Mouse (Mus musculus) stomach, embryonic 16.5 days (tissue): Measurements from ENCODE around the gene Nfix. TPM values are rescaled to one million over a fixed set of nuclear protein-coding genes. Genes with fewer than 3 reads are reported as not detected.
A peak's percentile ranks its signal among the peaks of the same experiment; 100 is the strongest.

Source experiments
- ATAC-seq: fragments of 200-750 bp; cut with Nextera tagmentation; 2 replicates; pipeline ENCODE4 v1.8.0; 2017; ENCODE audit warnings: moderate number of reproducible peaks, moderate TSS enrichment; ENCODE audit not compliant: insufficient read depth, low FRiP score
- H3K27ac ChIP-seq: fragments of 300-500 bp; sonication (generic); 2 replicates; pipeline ENCODE4 v1.5.1; 2014; ENCODE audit warnings: low read length
- H3K27me3 ChIP-seq: fragments of 300-500 bp; sonication (generic); 2 replicates; pipeline ENCODE4 v1.6.1; 2014; ENCODE audit warnings: low read length, control low read depth, mixed read lengths; ENCODE audit not compliant: control insufficient read depth, insufficient read depth
- H3K36me3 ChIP-seq: fragments of 300-500 bp; sonication (generic); 2 replicates; pipeline ENCODE4 v1.6.1; 2014; ENCODE audit warnings: low read length; ENCODE audit not compliant: control insufficient read depth, insufficient read depth
- H3K4me1 ChIP-seq: fragments of 300-500 bp; sonication (generic); 2 replicates; pipeline ENCODE4 v1.6.1; 2014; ENCODE audit warnings: low read length, control low read depth, mixed read lengths; ENCODE audit not compliant: control insufficient read depth, insufficient read depth
- H3K4me2 ChIP-seq: fragments of 300-500 bp; sonication (generic); 2 replicates; pipeline ENCODE4 v1.6.1; 2014; ENCODE audit warnings: low read depth, low read length, mixed read lengths
- H3K4me3 ChIP-seq: fragments of 300-500 bp; sonication (generic); replicated peaks from 2 replicates; pipeline ENCODE4 v1.5.1; 2014; ENCODE audit warnings: mild to moderate bottlenecking, low read length
- H3K9ac ChIP-seq: fragments of 300-500 bp; sonication (generic); 2 replicates; pipeline ENCODE4 v1.6.1; 2014; ENCODE audit warnings: low read length
- H3K9me3 ChIP-seq: fragments of 300-500 bp; sonication (generic); replicated peaks from 2 replicates; pipeline ENCODE4 v1.6.1; 2016; ENCODE audit warnings: low read length, control low read depth; ENCODE audit not compliant: control insufficient read depth
- WGBS: fragments of 180-500 bp; shearing (Covaris S2); extraction: QIAGEN DNeasy Blood & Tissue Kit; methylation state at CpG from one replicate; pipeline ENCODE4 v1.1.7; 2014; 5-methylcytosine and 5-hydroxymethylcytosine counted together
- polyA plus RNA-seq: library from polyadenylated mRNA; unstranded; fragments of >200 nt; fragmentation: Nextera tagmentation; extraction: Ambion mirVana; gene quantifications from 2 replicates; pipeline ENCODE4 v1.2.1, GENCODE M21; 2015

The Nfix gene
- polyA plus RNA-seq, 1 experiment from 2014 or later: 37.8 TPM

- Histone ChIP-seq H3K4me3 (no peak overlapping the region), H3K27me3 (no peaks in the 10 kb centered on the region; the same call in 1 of the 2 replicates), H3K9ac (no peak overlapping the region), H3K27ac (no peak overlapping the region), H3K4me2 (no peak overlapping the region), H3K4me1 (peaks cover 35% of the 10 kb centered on the region), H3K9me3 (no peaks in the 10 kb centered on the region), H3K36me3 (no peaks in the 10 kb centered on the region)
- no peak for ATAC-seq
- 37% methylated on average over 27 of the region's 27 CpGs for WGBS
Observed at GRCm38 (mm10) chr8:84715893-84716468, 84.2 kb downstream of the Nfix start.

- 74% methylated on average over 4 of the region's 4 CpGs for WGBS
- H3K9me3 ChIP-seq: no peaks in the 10 kb centered on the region
- H3K4me2 ChIP-seq: no peak overlapping the region
- no peak for ATAC-seq
- peak overlapping the region; percentile 95 for H3K27ac ChIP-seq
- no peaks in the 10 kb centered on the region; the same call in 1 of the 2 replicates for H3K27me3 ChIP-seq
- H3K36me3 ChIP-seq: no peaks in the 10 kb centered on the region
- H3K4me3 ChIP-seq: no peak overlapping the region
- peak overlapping the region; percentile 43 for H3K9ac ChIP-seq
- H3K4me1 ChIP-seq: peaks cover 40% of the 10 kb centered on the region
Observed at GRCm38 (mm10) chr8:84714161-84714560, 86.0 kb downstream of the Nfix start.

GRCm38 (mm10) chr8:84713381-84713780 lies 86.8 kb downstream of the Nfix start:
- peak overlapping the region; percentile 43 for H3K9ac ChIP-seq
- 61% methylated on average over 4 of the region's 4 CpGs for WGBS
- H3K27ac ChIP-seq: peak overlapping the region; percentile 95

GRCm38 (mm10) chr8:84712759-84713120 lies 87.4 kb downstream of the Nfix start:
- Histone ChIP-seq H3K36me3 (no peaks in the 10 kb centered on the region), H3K27ac (peak overlapping the region; percentile 95), H3K4me3 (no peak overlapping the region), H3K9ac (peak overlapping the region; percentile 43), H3K27me3 (peaks cover 7% of the 10 kb centered on the region), H3K4me2 (peak overlapping the region; percentile 11; the same call in 1 of the 2 replicates), H3K9me3 (no peaks in the 10 kb centered on the region), H3K4me1 (peaks cover 54% of the 10 kb centered on the region)
- 17% methylated on average over 3 of the region's 3 CpGs for WGBS
- ATAC-seq: peak; percentile 45

More at GRCm38 (mm10) chr8:84713381-84713780, 86.8 kb downstream of the Nfix start:
- no peak overlapping the region for H3K4me2 ChIP-seq
- no peak overlapping the region for H3K4me3 ChIP-seq
- H3K36me3 ChIP-seq: no peaks in the 10 kb centered on the region
- peaks cover under 1% of the 10 kb centered on the region; the same call in 1 of the 2 replicates for H3K27me3 ChIP-seq
- no peak for ATAC-seq
- no peaks in the 10 kb centered on the region for H3K9me3 ChIP-seq
- peaks cover 47% of the 10 kb centered on the region for H3K4me1 ChIP-seq

GRCm38 (mm10) chr8:84711933-84712758 lies 88.0 kb downstream of the Nfix start:
- no peak overlapping the region for H3K4me3 ChIP-seq
- no peaks in the 10 kb centered on the region for H3K36me3 ChIP-seq
- H3K27me3 ChIP-seq: peaks cover 12% of the 10 kb centered on the region
- peak; percentile 81 for ATAC-seq
- H3K27ac ChIP-seq: peak overlapping the region; percentile 95
- no peaks in the 10 kb centered on the region for H3K9me3 ChIP-seq
- peak overlapping the region; percentile 62 for H3K9ac ChIP-seq
- WGBS: 22% methylated on average over 11 of the region's 11 CpGs
- H3K4me2 ChIP-seq: peak overlapping the region; percentile 11
- H3K4me1 ChIP-seq: peaks cover 60% of the 10 kb centered on the region

GRCm38 (mm10) chr8:84711312-84711711 lies 88.8 kb downstream of the Nfix start:
- Histone ChIP-seq H3K36me3 (no peaks in the 10 kb centered on the region), H3K27me3 (peaks cover 20% of the 10 kb centered on the region), H3K4me2 (no peak overlapping the region), H3K9me3 (no peaks in the 10 kb centered on the region), H3K27ac (peak overlapping the region; percentile 95), H3K4me3 (no peak overlapping the region), H3K4me1 (peaks cover 66% of the 10 kb centered on the region), H3K9ac (peak overlapping the region; percentile 36; the same call in 1 of the 2 replicates)
- no peak for ATAC-seq
- 50% methylated on average over 3 of the region's 3 CpGs for WGBS

GRCm38 (mm10) chr8:84709931-84710330 lies 90.2 kb downstream of the Nfix start:
- H3K4me3 ChIP-seq: no peak overlapping the region
- ATAC-seq: no peak
- H3K4me2 ChIP-seq: no peak overlapping the region
- H3K9ac ChIP-seq: peak overlapping the region; percentile 31; the same call in 1 of the 2 replicates
- WGBS: 100% methylated on average over 1 of the region's 1 CpGs
- H3K36me3 ChIP-seq: no peaks in the 10 kb centered on the region
- no peaks in the 10 kb centered on the region for H3K9me3 ChIP-seq
- peak overlapping the region; percentile 28; the same call in 1 of the 2 replicates for H3K27ac ChIP-seq
- H3K4me1 ChIP-seq: peaks cover 71% of the 10 kb centered on the region
- peaks cover 20% of the 10 kb centered on the region for H3K27me3 ChIP-seq

- WGBS: 21% methylated on average over 12 of the region's 12 CpGs
- Histone ChIP-seq H3K9ac (peak overlapping the region; percentile 36; the same call in 1 of the 2 replicates), H3K4me3 (no peak overlapping the region), H3K27ac (peak overlapping the region; percentile 28; the same call in 1 of the 2 replicates), H3K4me2 (no peak overlapping the region), H3K36me3 (no peaks in the 10 kb centered on the region), H3K9me3 (no peaks in the 10 kb centered on the region), H3K27me3 (peaks cover 27% of the 10 kb centered on the region), H3K4me1 (peaks cover 74% of the 10 kb centered on the region)
- ATAC-seq: peak; percentile 31; the same call in 1 of the 2 replicates
Observed at GRCm38 (mm10) chr8:84708774-84709475, 91.2 kb downstream of the Nfix start.
